Mouse (Mus musculus): ENCODE results near the gene Glmp. TPM values are rescaled to one million over a fixed set of nuclear protein-coding genes. Genes with fewer than 3 reads are reported as not detected.

Gene Glmp
- polyA plus RNA-seq (2014; fragmentation: Illumina TruSeq; extraction: RNeasy Lipid Tissue Mini Kit (QIAGEN cat#74804)): 1.7 TPM

GRCm38 (mm10) chr3:88324951-88325405, at the start of gene Glmp:
Glmp (plus strand) TSS chr3:88325023.

DNA sequence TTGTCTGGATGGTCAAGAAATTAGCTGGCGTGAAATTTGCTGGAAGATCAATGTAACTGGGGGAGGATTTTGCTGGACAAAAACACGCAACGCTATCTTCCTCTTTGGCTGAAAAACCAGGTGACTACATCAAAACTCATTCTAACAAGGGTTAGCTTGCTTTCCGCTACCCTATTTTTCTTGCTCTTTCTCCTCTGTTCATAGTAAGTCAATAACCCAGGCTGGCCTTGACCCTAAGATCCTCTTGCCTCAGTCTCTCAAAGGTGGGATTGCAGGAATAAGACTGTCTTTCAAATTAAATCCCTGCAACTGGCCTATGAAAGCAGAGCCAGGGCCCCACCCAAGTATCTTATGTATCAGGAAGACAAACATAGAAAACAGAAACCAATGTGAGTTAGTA, 37.7 kb upstream of the Glmp start, which contains the start of gene Gm38392:
Gm38392 (minus strand) TSS at position 101 of the 400 bp plus-strand sequence.

DNA sequence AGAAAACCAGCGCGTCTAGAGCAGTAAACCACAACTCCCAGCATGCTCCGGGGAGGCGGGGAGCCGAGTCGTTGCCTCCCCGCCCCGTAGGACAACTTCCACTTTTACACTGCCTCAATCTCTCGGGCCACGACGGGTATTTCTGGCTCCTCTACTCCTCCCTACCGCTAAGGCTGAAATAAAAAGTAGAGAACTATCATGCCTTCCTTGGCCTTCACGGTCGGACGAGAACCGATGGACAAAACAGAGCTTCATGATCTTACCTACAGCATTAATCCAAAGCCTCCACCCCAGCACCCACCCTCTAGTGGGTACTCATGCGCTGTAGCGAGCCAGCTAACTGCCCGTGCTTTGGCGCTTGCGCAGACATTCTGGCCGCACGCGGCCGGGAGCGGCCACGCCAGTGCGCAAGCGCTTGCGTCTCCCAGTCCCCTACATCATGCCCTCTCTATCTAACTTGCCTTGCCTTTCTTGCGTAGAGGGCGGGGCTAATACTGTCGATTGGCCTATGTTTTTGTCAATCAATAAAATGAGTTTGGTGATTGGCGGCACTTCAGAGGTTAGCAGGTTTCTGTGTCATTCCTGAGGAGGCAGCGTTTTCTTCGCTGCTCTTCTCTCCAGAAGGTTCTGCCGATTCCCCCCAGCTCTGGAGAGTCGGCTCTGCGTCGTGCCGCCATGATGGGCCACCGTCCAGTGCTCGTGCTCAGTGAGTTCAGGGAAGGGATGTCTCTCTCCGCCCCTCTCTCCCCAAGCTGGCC, 28.1 kb upstream of the Glmp start, which contains the start of the genes Tsacc and Cct3:
Tsacc (minus strand) TSS at position 439 of the 758 bp plus-strand sequence.
Cct3 (plus strand) TSS at position 556 of the 758 bp plus-strand sequence.

GRCm38 (mm10) chr3:88336058-88337013, 11.5 kb downstream of the Glmp start, which contains the start of the genes Tmem79 and Smg5:
Tmem79 (minus strand) TSS chr3:88336148.
Smg5 (plus strand) TSS chr3:88336260.

GRCm38 (mm10) chr3:88364337-88364736, 39.5 kb downstream of the Glmp start, which contains the start of gene Paqr6:
Paqr6 (plus strand) TSS chr3:88364584.

DNA sequence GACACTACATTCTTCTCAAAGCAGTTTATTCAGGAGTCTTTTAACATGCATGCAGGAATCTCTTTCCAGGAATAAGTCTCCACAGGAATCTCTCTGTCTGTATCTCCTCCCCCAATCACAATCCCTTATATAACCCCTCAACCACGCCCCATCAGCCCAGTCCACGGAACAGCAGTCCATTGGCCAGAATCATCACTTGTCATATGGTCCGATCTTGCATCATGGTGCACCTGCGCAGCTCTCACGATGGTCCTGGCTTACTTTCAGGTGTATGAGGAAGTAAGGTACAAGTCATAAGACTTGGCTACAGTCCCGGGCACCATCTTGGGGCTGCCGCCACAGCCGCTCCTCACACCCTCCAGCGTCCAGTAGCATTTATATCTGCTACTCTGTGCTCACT, 47.8 kb downstream of the Glmp start, which contains the start of gene Bglap3:
Bglap3 (minus strand) TSS at position 101 of the 400 bp plus-strand sequence.

DNA sequence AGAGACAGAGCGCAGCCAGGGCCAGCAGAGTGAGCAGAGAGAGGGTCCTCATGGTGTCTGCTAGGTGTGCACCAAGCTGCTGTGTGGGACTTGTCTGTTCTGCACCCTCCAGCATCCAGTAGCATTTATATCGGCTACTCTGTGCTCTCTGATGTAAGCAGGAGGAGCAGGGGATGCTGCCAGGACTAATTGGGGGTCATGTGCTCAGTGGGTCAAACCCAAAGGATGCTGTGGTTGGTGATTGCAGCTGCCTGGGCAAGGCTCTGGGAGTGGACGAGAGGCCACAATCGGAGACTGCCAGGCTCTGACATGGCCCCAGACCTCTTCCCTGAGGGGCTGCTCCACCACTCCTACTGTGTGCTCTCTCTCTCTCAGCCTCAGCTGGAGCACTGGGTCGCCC, 53.8 kb downstream of the Glmp start, which contains the start of gene Bglap2:
Bglap2 (minus strand) TSS at position 101 of the 400 bp plus-strand sequence.

Other genes with a start within 250 kb of the Glmp start
- gene Ttc24, start 246.7 kb upstream of the Glmp start, polyA plus RNA-seq (2014; fragmentation: Illumina TruSeq; extraction: RNeasy Lipid Tissue Mini Kit (QIAGEN cat#74804)): not detected
- 0.88 TPM for gene Iqgap3, start 243.1 kb upstream of the Glmp start, polyA plus RNA-seq (2014; fragmentation: Illumina TruSeq; extraction: RNeasy Lipid Tissue Mini Kit (QIAGEN cat#74804))
- 12.0 TPM for gene Mef2d, start 182.7 kb upstream of the Glmp start, polyA plus RNA-seq (2014; fragmentation: Illumina TruSeq; extraction: RNeasy Lipid Tissue Mini Kit (QIAGEN cat#74804))
- not detected for gene Rhbg, start 70.3 kb upstream of the Glmp start, polyA plus RNA-seq (2014; fragmentation: Illumina TruSeq; extraction: RNeasy Lipid Tissue Mini Kit (QIAGEN cat#74804))
- not detected for gene Gm38392, start 37.8 kb upstream of the Glmp start, polyA plus RNA-seq (2014; fragmentation: Illumina TruSeq; extraction: RNeasy Lipid Tissue Mini Kit (QIAGEN cat#74804))
- 6.1 TPM for gene Tsacc, start 28.0 kb upstream of the Glmp start, polyA plus RNA-seq (2014; fragmentation: Illumina TruSeq; extraction: RNeasy Lipid Tissue Mini Kit (QIAGEN cat#74804))
- gene Cct3, start 27.9 kb upstream of the Glmp start, polyA plus RNA-seq (2014; fragmentation: Illumina TruSeq; extraction: RNeasy Lipid Tissue Mini Kit (QIAGEN cat#74804)): 183 TPM
- not detected for gene Tmem79, start 11.1 kb downstream of the Glmp start, polyA plus RNA-seq (2014; fragmentation: Illumina TruSeq; extraction: RNeasy Lipid Tissue Mini Kit (QIAGEN cat#74804))
- 22.4 TPM for gene Smg5, start 11.2 kb downstream of the Glmp start, polyA plus RNA-seq (2014; fragmentation: Illumina TruSeq; extraction: RNeasy Lipid Tissue Mini Kit (QIAGEN cat#74804))
- gene Paqr6, start 39.6 kb downstream of the Glmp start, polyA plus RNA-seq (2014; fragmentation: Illumina TruSeq; extraction: RNeasy Lipid Tissue Mini Kit (QIAGEN cat#74804)): 1.00 TPM
- not detected for gene Bglap3, start 47.7 kb downstream of the Glmp start, polyA plus RNA-seq (2014; fragmentation: Illumina TruSeq; extraction: RNeasy Lipid Tissue Mini Kit (QIAGEN cat#74804))
- gene Bglap2, start 53.7 kb downstream of the Glmp start, polyA plus RNA-seq (2014; fragmentation: Illumina TruSeq; extraction: RNeasy Lipid Tissue Mini Kit (QIAGEN cat#74804)): not detected
- gene Bglap, start 59.4 kb downstream of the Glmp start, polyA plus RNA-seq (2014; fragmentation: Illumina TruSeq; extraction: RNeasy Lipid Tissue Mini Kit (QIAGEN cat#74804)): not detected
- 5.2 TPM for gene Pmf1, start 85.3 kb downstream of the Glmp start, polyA plus RNA-seq (2014; fragmentation: Illumina TruSeq; extraction: RNeasy Lipid Tissue Mini Kit (QIAGEN cat#74804))
- 11.5 TPM for gene Slc25a44, start 100.1 kb downstream of the Glmp start, polyA plus RNA-seq (2014; fragmentation: Illumina TruSeq; extraction: RNeasy Lipid Tissue Mini Kit (QIAGEN cat#74804))
- 4.3 TPM for gene Sema4a, start 136.2 kb downstream of the Glmp start, polyA plus RNA-seq (2014; fragmentation: Illumina TruSeq; extraction: RNeasy Lipid Tissue Mini Kit (QIAGEN cat#74804))
- 5.7 TPM for gene Lmna, start 184.9 kb downstream of the Glmp start, polyA plus RNA-seq (2014; fragmentation: Illumina TruSeq; extraction: RNeasy Lipid Tissue Mini Kit (QIAGEN cat#74804))
- gene Mex3a, start 207.4 kb downstream of the Glmp start, polyA plus RNA-seq (2014; fragmentation: Illumina TruSeq; extraction: RNeasy Lipid Tissue Mini Kit (QIAGEN cat#74804)): 26.1 TPM
- gene Rab25, start 223.3 kb downstream of the Glmp start, polyA plus RNA-seq (2014; fragmentation: Illumina TruSeq; extraction: RNeasy Lipid Tissue Mini Kit (QIAGEN cat#74804)): not detected
- gene Lamtor2, start 228.1 kb downstream of the Glmp start, polyA plus RNA-seq (2014; fragmentation: Illumina TruSeq; extraction: RNeasy Lipid Tissue Mini Kit (QIAGEN cat#74804)): 3.2 TPM
- 24.3 TPM for gene Ubqln4, start 228.7 kb downstream of the Glmp start, polyA plus RNA-seq (2014; fragmentation: Illumina TruSeq; extraction: RNeasy Lipid Tissue Mini Kit (QIAGEN cat#74804))